Mouse (Mus musculus): Measurements from ENCODE around the gene Slc25a11. TPM values are rescaled to one million over a fixed set of nuclear protein-coding genes. Genes with fewer than 3 reads are reported as not detected.

Slc25a11 gene
- polyA plus RNA-seq, 1 experiment from 2014 or later: 153 TPM

- H3K27me3 ChIP-seq: no peaks in the 10 kb centered on the region
- H3K4me1 ChIP-seq (replicated peaks): peaks cover 54% of the 10 kb centered on the region
- H3K4me3 ChIP-seq: peak within 1 kb of the TSS; percentile 100
- peak; percentile 64 for ATAC-seq (ENCODE audit: low read depth)
- H3K36me3 ChIP-seq: peaks cover 35% of the 10 kb centered on the region
- H3K27ac ChIP-seq (replicated peaks): peak within 1 kb of the TSS; percentile 98
- peak within 1 kb of the TSS; percentile 92 for H3K4me2 ChIP-seq
- WGBS: under 1% methylated on average over 56 of the region's 61 CpGs
- H3K9ac ChIP-seq: peak within 1 kb of the TSS; percentile 98
- no peaks in the 10 kb centered on the region for H3K9me3 ChIP-seq
Measured at GRCm38 (mm10) chr11:70654198-70654922, 7.1 kb upstream of the Slc25a11 start, which contains the start of gene Pfn1. Pfn1 (minus strand) TSS chr11:70654644.

DNA sequence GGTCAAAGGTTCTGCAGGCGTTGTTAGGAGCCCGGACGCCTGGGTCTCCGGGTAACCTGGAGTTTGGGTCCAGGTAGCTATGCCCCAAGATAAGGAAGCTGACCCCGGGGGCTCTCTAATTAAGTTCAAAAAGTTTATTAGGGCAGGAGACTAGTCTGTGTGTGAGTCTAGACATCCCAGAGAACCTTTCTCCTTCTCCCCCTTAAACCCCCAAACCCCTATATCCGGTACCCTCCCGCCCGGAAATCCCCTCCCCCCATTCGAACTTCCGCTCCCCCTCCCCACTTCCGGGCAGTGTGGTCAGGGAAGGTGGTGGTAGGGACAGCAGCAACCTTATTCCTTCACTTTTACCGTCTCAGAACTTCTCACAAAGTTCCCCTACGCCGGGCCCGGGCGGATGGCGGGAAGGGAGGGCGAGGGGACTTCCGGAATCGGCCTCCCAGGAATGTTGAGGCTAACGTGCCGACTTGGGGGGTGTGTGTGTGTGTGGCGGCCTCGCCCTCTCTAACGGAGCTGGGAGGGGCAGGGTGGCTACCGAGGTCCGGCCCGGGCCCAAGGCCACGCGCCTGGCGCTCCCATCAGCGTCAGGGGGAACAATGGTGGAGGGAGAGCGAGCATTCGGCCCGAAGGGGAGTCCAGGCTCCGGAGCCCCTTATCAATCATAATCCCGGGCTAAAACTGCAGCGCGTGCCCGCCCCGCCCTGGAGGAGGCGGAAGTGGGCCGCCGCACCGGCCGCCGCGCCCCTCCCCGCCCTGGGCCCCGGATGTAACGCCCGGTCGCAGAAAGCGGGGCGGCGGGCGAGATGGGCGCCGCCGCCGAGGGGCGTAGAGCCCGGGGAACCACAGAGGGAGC is 6.3 kb upstream of the Slc25a11 start:
- WGBS: under 1% methylated on average over 44 of the region's 63 CpGs
- Histone ChIP-seq H3K27ac (replicated peaks) (peak overlapping the region; percentile 98), H3K27me3 (no peaks in the 10 kb centered on the region), H3K4me3 (peak overlapping the region; percentile 100), H3K9me3 (no peaks in the 10 kb centered on the region), H3K4me2 (peak overlapping the region; percentile 92), H3K4me1 (replicated peaks) (peaks cover 62% of the 10 kb centered on the region), H3K9ac (peak overlapping the region; percentile 98), H3K36me3 (peaks cover 42% of the 10 kb centered on the region)
- ATAC-seq (ENCODE audit: low read depth): peak; percentile 54

DNA sequence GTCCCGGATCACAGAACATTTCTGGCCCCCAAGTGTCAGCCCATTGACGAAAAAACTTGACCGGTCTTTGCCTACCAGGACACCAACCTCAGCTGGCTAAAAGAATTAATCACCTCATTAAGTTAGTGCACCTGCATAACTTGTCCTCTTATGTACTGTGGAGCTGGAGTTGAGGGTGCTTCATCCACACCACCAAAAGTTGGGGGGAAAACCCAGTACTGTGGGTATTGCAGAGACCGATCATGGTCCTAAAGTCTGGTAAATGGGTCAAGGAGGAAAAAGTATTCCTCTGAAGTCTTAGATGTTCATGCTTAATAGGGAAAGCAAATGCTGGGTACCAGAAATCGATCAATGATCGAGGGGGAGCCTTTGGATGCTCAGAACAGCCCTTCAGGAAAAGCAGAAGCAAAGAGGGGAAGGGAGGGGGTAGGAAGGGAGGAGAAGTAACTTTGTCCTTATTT is 5.6 kb upstream of the Slc25a11 start:
- peaks cover 69% of the 10 kb centered on the region for H3K4me1 ChIP-seq (replicated peaks)
- H3K4me2 ChIP-seq: peak overlapping the region; percentile 92
- H3K36me3 ChIP-seq: peaks cover 42% of the 10 kb centered on the region
- 62% methylated on average over 6 of the region's 6 CpGs for WGBS
- no peaks in the 10 kb centered on the region for H3K9me3 ChIP-seq
- H3K9ac ChIP-seq: peak overlapping the region; percentile 98
- H3K4me3 ChIP-seq: peak overlapping the region; percentile 100
- H3K27ac ChIP-seq (replicated peaks): peak overlapping the region; percentile 98
- no peaks in the 10 kb centered on the region for H3K27me3 ChIP-seq
- no peak for ATAC-seq (ENCODE audit: low read depth)

DNA sequence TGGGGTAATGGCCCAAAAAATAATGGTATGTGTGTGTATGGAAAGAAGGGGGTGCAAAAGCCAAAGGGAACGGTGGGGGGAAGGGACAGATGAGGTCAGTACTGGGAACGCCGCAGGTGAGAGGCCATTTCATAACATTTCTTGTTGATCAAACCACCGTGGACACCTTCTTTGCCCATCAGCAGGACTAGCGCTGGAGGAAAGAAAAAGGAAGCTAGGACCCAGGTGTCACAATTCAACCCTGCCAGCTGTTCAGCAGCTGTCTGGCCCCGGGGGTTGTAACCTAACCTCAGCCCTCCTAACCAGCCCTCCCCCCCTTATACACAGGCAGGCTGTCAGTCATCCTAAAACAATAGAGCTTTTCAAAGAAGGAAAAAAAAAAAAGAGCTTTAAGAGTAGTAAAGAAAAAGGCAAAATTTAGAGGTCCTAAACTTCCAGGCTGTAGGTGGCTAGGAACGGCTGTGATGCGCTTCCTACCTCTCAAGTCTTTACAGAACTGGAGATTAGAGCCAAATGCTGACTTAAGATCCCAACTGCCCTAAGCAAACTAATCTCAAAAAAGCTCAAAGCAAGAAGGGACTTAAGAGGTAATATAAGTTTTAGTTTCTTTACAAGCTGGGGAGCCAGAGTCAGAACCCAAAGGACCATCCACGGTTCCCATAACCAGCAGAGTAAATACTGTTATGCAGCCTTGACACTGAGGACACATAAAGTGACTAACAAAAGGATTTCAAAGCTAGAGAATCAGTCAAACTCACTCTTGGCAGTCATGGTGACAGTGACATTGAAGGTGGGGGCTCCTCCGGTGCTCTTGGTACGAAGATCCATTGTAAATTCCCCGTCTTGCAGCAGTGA is 5.0 kb upstream of the Slc25a11 start:
- Histone ChIP-seq H3K27me3 (no peaks in the 10 kb centered on the region), H3K9me3 (no peaks in the 10 kb centered on the region), H3K4me2 (peak overlapping the region; percentile 92), H3K9ac (peak overlapping the region; percentile 98), H3K27ac (replicated peaks) (no peak overlapping the region), H3K36me3 (peaks cover 42% of the 10 kb centered on the region), H3K4me1 (replicated peaks) (peaks cover 72% of the 10 kb centered on the region), H3K4me3 (peak overlapping the region; percentile 100)
- WGBS: 70% methylated on average over 12 of the region's 12 CpGs
- ATAC-seq (ENCODE audit: low read depth): no peak

DNA sequence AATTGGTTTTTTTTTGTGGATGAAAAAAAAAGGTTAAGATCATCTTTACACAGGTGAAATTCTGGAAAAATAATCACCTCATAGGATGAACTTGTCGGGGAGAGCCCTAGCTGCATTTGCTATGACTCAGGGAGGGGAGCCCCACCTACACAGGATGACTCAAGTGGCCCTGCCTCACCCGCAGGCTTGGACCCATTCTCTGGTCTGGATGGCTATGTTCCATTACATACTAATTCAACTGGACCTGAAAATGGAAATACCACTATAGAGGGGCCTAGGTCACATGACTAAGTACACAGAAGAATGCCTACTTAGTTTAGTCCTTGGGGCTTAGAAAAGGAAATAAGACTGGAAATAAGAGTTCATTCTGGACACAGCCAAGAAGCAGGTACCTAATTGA is 4.1 kb upstream of the Slc25a11 start:
- Histone ChIP-seq H3K36me3 (peaks cover 42% of the 10 kb centered on the region), H3K27me3 (no peaks in the 10 kb centered on the region), H3K4me2 (no peak overlapping the region), H3K9ac (no peak overlapping the region), H3K4me3 (no peak overlapping the region), H3K4me1 (replicated peaks) (peaks cover 64% of the 10 kb centered on the region), H3K27ac (replicated peaks) (no peak overlapping the region), H3K9me3 (no peaks in the 10 kb centered on the region)
- no peak for ATAC-seq (ENCODE audit: low read depth)
- 84% methylated on average over 2 of the region's 2 CpGs for WGBS

DNA sequence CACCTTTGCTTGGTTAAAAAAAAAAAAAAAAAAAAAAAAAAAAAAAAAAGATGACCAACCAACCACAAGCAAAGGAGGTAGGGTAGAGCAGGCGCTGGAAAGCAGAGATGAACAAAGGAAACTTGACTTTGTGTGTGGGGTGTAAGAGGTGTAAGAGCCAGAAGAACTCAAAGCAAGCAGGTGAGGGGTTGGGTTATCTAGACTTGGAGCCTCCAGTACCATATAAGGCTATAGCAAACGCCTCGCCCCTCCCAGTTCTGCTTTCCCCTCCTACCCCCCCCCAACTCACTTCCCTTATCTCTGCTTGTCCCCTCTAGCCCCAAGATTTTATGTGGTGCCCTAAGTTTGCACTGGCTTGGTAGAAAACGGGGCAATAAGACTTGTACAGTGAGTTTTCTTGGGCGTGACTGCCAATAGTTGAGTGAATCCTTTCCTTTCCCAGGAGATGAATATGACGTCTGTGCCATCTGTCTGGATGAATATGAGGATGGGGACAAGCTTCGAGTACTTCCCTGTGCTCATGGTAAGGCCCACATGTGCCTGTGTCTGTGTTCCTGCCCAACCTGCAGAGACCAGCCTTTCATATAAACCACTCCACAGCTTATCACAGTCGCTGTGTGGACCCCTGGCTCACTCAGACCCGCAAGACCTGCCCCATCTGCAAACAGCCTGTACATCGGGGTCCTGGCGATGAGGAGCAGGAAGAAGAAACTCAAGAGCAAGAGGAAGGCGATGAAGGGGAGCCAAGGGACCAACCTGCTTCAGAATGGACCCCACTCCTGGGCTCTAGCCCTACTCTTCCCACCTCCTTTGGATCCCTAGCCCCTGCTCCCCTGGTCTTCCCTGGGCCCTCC is 3.3 kb upstream of the Slc25a11 start:
- Histone ChIP-seq H3K4me1 (replicated peaks) (peaks cover 64% of the 10 kb centered on the region), H3K9ac (no peak overlapping the region), H3K27me3 (no peaks in the 10 kb centered on the region), H3K4me3 (0 out of 2 replicates have a peak overlapping the region, but pooled peaks have one; percentile 1), H3K27ac (replicated peaks) (no peak overlapping the region), H3K9me3 (no peaks in the 10 kb centered on the region), H3K4me2 (0 out of 2 replicates have a peak overlapping the region, but pooled peaks have one; percentile 1), H3K36me3 (peaks cover 44% of the 10 kb centered on the region)
- 78% methylated on average over 12 of the region's 12 CpGs for WGBS
- ATAC-seq (ENCODE audit: low read depth): no peak

- WGBS: 78% methylated on average over 8 of the region's 8 CpGs
- Histone ChIP-seq H3K27me3 (no peaks in the 10 kb centered on the region), H3K27ac (replicated peaks) (no peak overlapping the region), H3K36me3 (peaks cover 57% of the 10 kb centered on the region), H3K4me2 (no peak overlapping the region; the same call in 1 of the 2 replicates), H3K9ac (no peak overlapping the region), H3K9me3 (no peaks in the 10 kb centered on the region), H3K4me1 (replicated peaks) (peaks cover 66% of the 10 kb centered on the region), H3K4me3 (peak overlapping the region; percentile 87; the same call in 1 of the 2 replicates)
- no peak for ATAC-seq (ENCODE audit: low read depth)
Measured at GRCm38 (mm10) chr11:70649185-70649734, 2.0 kb upstream of the Slc25a11 start.

DNA sequence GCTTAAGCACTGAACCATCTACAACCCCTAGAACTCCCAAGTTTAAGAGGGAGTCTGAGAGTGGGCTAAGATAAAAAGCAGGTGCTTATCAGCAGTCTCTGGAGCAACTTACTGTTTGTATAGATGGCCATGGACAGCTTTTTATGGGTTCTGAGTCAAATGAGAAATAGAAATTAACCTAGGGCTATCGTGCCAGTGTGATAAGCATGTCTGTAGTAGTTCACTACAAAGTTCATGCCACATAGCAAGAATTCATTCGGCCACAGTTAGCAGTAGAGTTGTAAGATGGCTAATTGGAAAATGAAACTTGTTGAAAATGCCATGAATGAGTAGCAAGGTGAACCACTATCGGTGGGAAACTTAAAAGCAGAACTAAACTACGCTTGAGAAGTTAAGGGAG is 1.2 kb upstream of the Slc25a11 start:
- no peaks in the 10 kb centered on the region for H3K27me3 ChIP-seq
- H3K36me3 ChIP-seq: peaks cover 64% of the 10 kb centered on the region
- H3K9me3 ChIP-seq: no peaks in the 10 kb centered on the region
- no peak overlapping the region for H3K27ac ChIP-seq (replicated peaks)
- ATAC-seq (ENCODE audit: low read depth): no peak
- peaks cover 65% of the 10 kb centered on the region for H3K4me1 ChIP-seq (replicated peaks)
- H3K4me3 ChIP-seq: peak overlapping the region; percentile 87
- 90% methylated on average over 4 of the region's 4 CpGs for WGBS
- peak overlapping the region; percentile 100 for H3K4me2 ChIP-seq
- peak overlapping the region; percentile 93 for H3K9ac ChIP-seq

GRCm38 (mm10) chr11:70647716-70648420 is 589 bp upstream of the Slc25a11 start:
- 4% methylated on average over 28 of the region's 28 CpGs for WGBS
- Histone ChIP-seq H3K36me3 (peaks cover 71% of the 10 kb centered on the region), H3K4me1 (replicated peaks) (peaks cover 59% of the 10 kb centered on the region)

GRCm38 (mm10) chr11:70646259-70646555 is 1.1 kb downstream of the Slc25a11 start:
- Histone ChIP-seq H3K4me3 (peak overlapping the region; percentile 87), H3K9me3 (no peaks in the 10 kb centered on the region), H3K36me3 (peaks cover 59% of the 10 kb centered on the region), H3K9ac (peak overlapping the region; percentile 90), H3K27me3 (no peaks in the 10 kb centered on the region), H3K4me1 (replicated peaks) (peaks cover 42% of the 10 kb centered on the region), H3K27ac (replicated peaks) (peak overlapping the region; percentile 91), H3K4me2 (peak overlapping the region; percentile 100)
- ATAC-seq (ENCODE audit: low read depth): no peak
- WGBS: 16% methylated on average over 3 of the region's 3 CpGs

More at GRCm38 (mm10) chr11:70647716-70648420, 589 bp upstream of the Slc25a11 start:
- ATAC-seq (ENCODE audit: low read depth): peak; percentile 19
- H3K9ac ChIP-seq: peak overlapping the region; percentile 93
- H3K4me3 ChIP-seq: peak overlapping the region; percentile 87
- H3K4me2 ChIP-seq: peak overlapping the region; percentile 100
- H3K27ac ChIP-seq (replicated peaks): peak overlapping the region; percentile 94
- H3K27me3 ChIP-seq: no peaks in the 10 kb centered on the region
- no peaks in the 10 kb centered on the region for H3K9me3 ChIP-seq
